Comparison of ENCODE assay signal across 24 mouse cellular contexts in genomic region chr6:35499978-35500667, GRCm38 (mm10). TPM values are rescaled to one million over a fixed set of nuclear protein-coding genes. Genes with fewer than 3 reads are reported as not detected.
DNase-seq lines count a peak whose midpoint lies in the region; ATAC-seq and TF ChIP-seq lines count a peak whose summit lies in the region.
"Had no signal": no experiment of that assay in that cellular context is flagged by ENCODE, and none has a peak within 500 bp of the region (broad histone marks: within the 10 kb centered on the region; RNA-seq: fewer than 3 reads in every experiment).

No protein-coding gene starts in this region.

- peak; percentile 10 for DNase-seq in lung, adult 2 months
- no peak for DNase-seq in lung, postnatal 10 days
- DNase-seq in fat pad, adult 2 months (ENCODE audit: extremely low read depth, low read depth, low spot score), result peak; percentile 67
- no peak for DNase-seq in kidney, adult 2 months
- no peak for DNase-seq in forebrain, embryonic 10.5 days (ENCODE audit: extremely low spot score, low spot score)
- DNase-seq in embryo, embryonic 10 days (ENCODE audit: low spot score), result no peak
- DNase-seq: adrenal gland, postnatal 36 days; cerebellum, adult 11 months; cerebellum, adult 9-11 months; gastrocnemius, adult 2 months; heart, postnatal 10 days; kidney, adult 11 months; right cerebral cortex, postnatal 4 days; thymus, postnatal 25 days had no signal

- WGBS in lung, adult 2 months, result 74% methylated on average over 5 of the region's 5 CpGs
- WGBS in liver, embryonic 15.5 days (ENCODE audit: insufficient replicate concordance), result 64% methylated on average over 5 of the region's 5 CpGs
- 87% methylated on average over 5 of the region's 5 CpGs for WGBS in kidney, adult 2 months
- WGBS in forebrain, embryonic 10.5 days, result 94% methylated on average over 5 of the region's 5 CpGs

- no peak overlapping the region for H3K9ac ChIP-seq in liver, embryonic 15.5 days
- H3K9ac ChIP-seq: forebrain, embryonic 13.5 days; heart, embryonic 12.5 days; lung, embryonic 15.5 days; midbrain, embryonic 15.5 days; neural tube, embryonic 12.5 days had no signal

- H3K4me3 ChIP-seq in lung, adult 2 months (replicated peaks; ENCODE audit: extremely low read depth, low read depth, low read length), result no peak overlapping the region
- no peak overlapping the region for H3K4me3 ChIP-seq in liver, embryonic 15.5 days (replicated peaks)
- H3K4me3 ChIP-seq in kidney, adult 2 months (ENCODE audit: insufficient read depth, low read depth, low read length), result no peak overlapping the region
- H3K4me3 ChIP-seq in forebrain, embryonic 10.5 days, result no peak overlapping the region
- H3K4me3 ChIP-seq: forebrain, embryonic 13.5 days; gastrocnemius, adult 2 months; heart, embryonic 12.5 days; hindbrain, embryonic 10.5 days; lung, embryonic 15.5 days; midbrain, embryonic 15.5 days; neural tube, embryonic 12.5 days had no signal

- TF ChIP-seq POLR2A in lung, adult 2 months (IDR thresholded peaks at IDR 0.05; ENCODE audit: borderline replicate concordance, extremely low read depth, low read depth, low read length), result no peak
- no peak for TF ChIP-seq POLR2A in kidney, adult 2 months (IDR thresholded peaks at IDR 0.05; ENCODE audit: low read depth, low read length)

- H3K4me1 ChIP-seq in lung, adult 2 months (ENCODE audit: control insufficient read depth, insufficient read depth, low read length), result no peaks in the 10 kb centered on the region; the same call in 1 of the 2 replicates
- no peaks in the 10 kb centered on the region for H3K4me1 ChIP-seq in liver, embryonic 15.5 days (replicated peaks)
- no peaks in the 10 kb centered on the region for H3K4me1 ChIP-seq in kidney, adult 2 months (ENCODE audit: control insufficient read depth, insufficient read depth, low read length)
- no peaks in the 10 kb centered on the region for H3K4me1 ChIP-seq in forebrain, embryonic 10.5 days
- H3K4me1 ChIP-seq: forebrain, embryonic 13.5 days; heart, embryonic 12.5 days; hindbrain, embryonic 10.5 days; lung, embryonic 15.5 days; midbrain, embryonic 15.5 days; neural tube, embryonic 12.5 days had no signal

- no peak for TF ChIP-seq CTCF in lung, adult 2 months (IDR thresholded peaks at IDR 0.05; ENCODE audit: insufficient read depth, low read length)
- no peak for TF ChIP-seq CTCF in kidney, adult 2 months (conservative IDR thresholded peaks at IDR 0.05; ENCODE audit: insufficient read depth, insufficient read length, low read depth, low read length)

- no peak overlapping the region for H3K4me2 ChIP-seq in liver, embryonic 15.5 days
- H3K4me2 ChIP-seq: forebrain, embryonic 13.5 days; heart, embryonic 12.5 days; lung, embryonic 15.5 days; midbrain, embryonic 15.5 days; neural tube, embryonic 12.5 days had no signal

- peak overlapping the region; percentile 48 for H3K27ac ChIP-seq in liver, embryonic 15.5 days (replicated peaks)
- no peak overlapping the region for H3K27ac ChIP-seq in kidney, adult 2 months (ENCODE audit: insufficient read depth, low read depth, low read length)
- no peak overlapping the region for H3K27ac ChIP-seq in forebrain, embryonic 10.5 days
- H3K27ac ChIP-seq: forebrain, embryonic 13.5 days; gastrocnemius, adult 2 months; hindbrain, embryonic 10.5 days; hindbrain, postnatal 0 days; kidney, postnatal 0 days; lung, embryonic 15.5 days; midbrain, embryonic 15.5 days; neural tube, embryonic 12.5 days had no signal

- H3K9me3 ChIP-seq in liver, embryonic 15.5 days (replicated peaks), result no peaks in the 10 kb centered on the region
- H3K9me3 ChIP-seq in forebrain, embryonic 10.5 days, result no peaks in the 10 kb centered on the region
- H3K9me3 ChIP-seq: forebrain, embryonic 13.5 days; heart, embryonic 12.5 days; hindbrain, embryonic 10.5 days; lung, embryonic 15.5 days; midbrain, embryonic 15.5 days; neural tube, embryonic 12.5 days had no signal

- no peaks in the 10 kb centered on the region for H3K36me3 ChIP-seq in liver, embryonic 15.5 days (replicated peaks)
- H3K36me3 ChIP-seq in kidney, adult 2 months (ENCODE audit: control insufficient read depth, insufficient read depth, low read length), result no peaks in the 10 kb centered on the region
- H3K36me3 ChIP-seq in forebrain, embryonic 10.5 days (replicated peaks), result no peaks in the 10 kb centered on the region
- H3K36me3 ChIP-seq: heart, embryonic 12.5 days; hindbrain, embryonic 10.5 days; lung, embryonic 15.5 days; midbrain, embryonic 15.5 days; neural tube, embryonic 12.5 days had no signal

- peak; percentile 51 for ATAC-seq in liver, embryonic 15.5 days (ENCODE audit: insufficient read depth)
- ATAC-seq in megakaryocyte progenitor cell, adult 5-6 weeks (replicated peaks; ENCODE audit: poor library complexity), result peak; percentile 92
- ATAC-seq: forebrain, embryonic 13.5 days; hindbrain, postnatal 0 days; midbrain, embryonic 15.5 days had no signal

- no peaks in the 10 kb centered on the region for H3K27me3 ChIP-seq in liver, embryonic 15.5 days
- H3K27me3 ChIP-seq in kidney, adult 2 months (replicated peaks; ENCODE audit: control insufficient read depth, insufficient read depth, low read length), result no peaks in the 10 kb centered on the region
- no peaks in the 10 kb centered on the region for H3K27me3 ChIP-seq in forebrain, embryonic 10.5 days (ENCODE audit: poor library complexity, severe bottlenecking)
- H3K27me3 ChIP-seq: forebrain, embryonic 13.5 days; heart, embryonic 12.5 days; lung, embryonic 15.5 days; midbrain, embryonic 15.5 days; neural tube, embryonic 12.5 days had no signal

RNA-seq across cellular contexts. Expression of gene Mtpn, which starts 39.6 kb away (rescaled TPM):
- 47.2 and 86.6 TPM in 2 replicates for polyA plus RNA-seq in lung, adult 2 months (2012; rRNA removed)
- 49.8 and 52.8 TPM in 2 replicates for polyA plus RNA-seq in liver, embryonic 15.5 days (2015; fragmentation: Nextera tagmentation; extraction: Ambion mirVana)
- 160 and 173 TPM in 2 replicates for total RNA-seq in megakaryocyte progenitor cell, adult 5-6 weeks (2015)
- total RNA-seq in megakaryocyte progenitor cell, adult 5-6 weeks (2017), result 122 and 127 TPM in 2 replicates
- 37.3 and 46.9 TPM in 2 replicates for polyA plus RNA-seq in kidney, adult 2 months (2012; rRNA removed)
- polyA plus RNA-seq in forebrain, embryonic 10.5 days (2016; fragmentation: Nextera tagmentation; extraction: Ambion mirVana), result 153 and 157 TPM in 2 replicates

Comparison
In these comparisons a context has a peak if more than half of its experiments do, and no peak if none do; other contexts are left out.
1. DNase-seq: peak in lung, adult 2 months (single experiment) and fat pad, adult 2 months (single experiment); none in lung, postnatal 10 days (single experiment), kidney, adult 2 months (single experiment), forebrain, embryonic 10.5 days (single experiment) and embryo, embryonic 10 days (single experiment).